Mouse (Mus musculus): ENCODE data around the gene Cngb1. TPM values are rescaled to one million over a fixed set of nuclear protein-coding genes. Genes with fewer than 3 reads are reported as not detected.

Cngb1 gene
- total RNA-seq, 2 experiments from 2014 or later, result 0.08 to 0.66 TPM

- intact Hi-C loops (cut with DNase I), result no loop called here
Observed at GRCm38 (mm10) chr8:95315350-95315749, 9.0 kb upstream of the Cngb1 start.

DNA sequence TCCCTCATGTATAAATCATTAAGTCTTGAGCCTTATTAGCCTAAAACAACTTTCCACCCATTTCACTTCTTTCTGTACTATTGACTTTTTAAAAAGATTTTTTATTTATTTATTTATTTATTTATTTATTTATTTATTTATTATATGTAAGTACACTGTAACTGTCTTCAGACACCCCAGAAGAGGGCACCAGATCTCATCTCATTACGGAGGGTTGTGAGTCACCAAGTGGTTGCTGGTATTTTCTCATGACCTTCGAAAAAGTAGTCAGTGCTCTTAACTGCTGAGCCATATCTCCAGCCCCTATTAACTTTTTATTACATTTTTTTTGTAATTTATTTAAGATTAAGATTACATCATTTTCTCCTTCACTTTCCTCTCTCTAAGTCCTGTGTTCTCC, 8.3 kb upstream of the Cngb1 start:
- no peak overlapping the region for H3K4me3 ChIP-seq
- no peak for DNase-seq
- H3K27ac ChIP-seq, result no peak overlapping the region
- intact Hi-C loops (cut with DNase I), result no loop called here
- 0 out of 2 replicates have a peak, but pooled peaks have one; percentile 16 for TF ChIP-seq CTCF (IDR thresholded peaks at IDR 0.05)

More at GRCm38 (mm10) chr8:95315350-95315749, 9.0 kb upstream of the Cngb1 start:
- no peak for TF ChIP-seq CTCF (IDR thresholded peaks at IDR 0.05)
- H3K4me3 ChIP-seq, result no peak overlapping the region
- no peak for DNase-seq
- H3K27ac ChIP-seq, result no peak overlapping the region

GRCm38 (mm10) chr8:95313857-95314256, 7.5 kb upstream of the Cngb1 start:
- no peak for DNase-seq
- intact Hi-C loops (cut with DNase I), result no loop called here

GRCm38 (mm10) chr8:95312836-95313235, 6.5 kb upstream of the Cngb1 start:
- intact Hi-C loops (cut with DNase I), result no loop called here
- peak; percentile 57 for TF ChIP-seq CTCF (IDR thresholded peaks at IDR 0.05)

More at GRCm38 (mm10) chr8:95313857-95314256, 7.5 kb upstream of the Cngb1 start:
- H3K27ac ChIP-seq, result no peak overlapping the region
- no peak for TF ChIP-seq CTCF (IDR thresholded peaks at IDR 0.05)
- H3K4me3 ChIP-seq, result no peak overlapping the region

GRCm38 (mm10) chr8:95310342-95310970, 4.1 kb upstream of the Cngb1 start, which contains the start of gene Tepp:
Tepp (plus strand) TSS chr8:95310566.
- DNase-seq, result no peak
- no peak within 1 kb of the TSS for H3K27ac ChIP-seq
- intact Hi-C loops (cut with DNase I), result no loop called here
- TF ChIP-seq CTCF (IDR thresholded peaks at IDR 0.05), result no peak
- no peak within 1 kb of the TSS for H3K4me3 ChIP-seq

More at GRCm38 (mm10) chr8:95312836-95313235, 6.5 kb upstream of the Cngb1 start:
- peak; percentile 51 for DNase-seq
- Histone ChIP-seq H3K4me3 (no peak overlapping the region), H3K27ac (no peak overlapping the region)

DNA sequence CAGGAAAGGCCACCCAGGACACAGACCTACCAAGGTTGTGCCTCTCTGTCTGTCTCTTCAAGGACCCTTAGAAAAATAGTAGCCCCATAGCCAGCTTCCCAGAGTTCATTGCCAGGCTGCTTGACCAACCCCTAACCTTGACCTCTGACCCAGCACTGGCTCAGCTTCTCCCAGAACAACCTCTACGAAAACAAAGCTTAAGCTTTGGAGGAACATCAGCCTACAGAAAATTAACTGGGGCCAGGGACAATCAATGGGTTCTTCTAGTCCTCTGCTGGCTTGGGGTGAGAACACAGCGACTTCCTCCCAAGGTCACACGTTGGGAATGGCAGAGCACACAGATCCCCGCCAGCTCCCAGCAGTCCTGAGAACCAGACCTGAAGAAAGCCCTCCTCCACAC, 859 bp downstream of the Cngb1 start:
- DNase-seq, result no peak
- intact Hi-C loops (cut with DNase I), result no loop called here
- Histone ChIP-seq H3K27ac (no peak overlapping the region), H3K4me3 (no peak overlapping the region)
- TF ChIP-seq CTCF (IDR thresholded peaks at IDR 0.05), result no peak

DNA sequence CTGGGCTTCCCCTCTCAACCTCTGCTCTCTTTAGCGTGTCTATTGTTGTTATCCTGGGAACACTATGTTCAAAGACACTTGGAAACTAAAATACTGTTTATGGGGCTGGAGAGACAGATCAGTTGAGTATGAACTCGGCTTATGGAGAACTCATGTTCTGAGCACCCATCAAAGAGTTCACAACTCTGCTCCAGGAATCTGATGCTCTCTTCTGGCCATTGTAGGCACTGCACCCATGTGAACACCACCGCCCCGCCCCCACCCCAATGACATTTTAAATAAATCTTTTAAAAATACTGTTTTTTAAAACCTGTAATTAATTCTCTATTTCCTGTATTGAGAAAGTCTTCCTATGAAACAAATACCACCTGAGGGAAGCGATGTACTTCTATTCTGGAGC, 4.0 kb downstream of the Cngb1 start:
- intact Hi-C loops (cut with DNase I), result loop anchor here (2.0 kb wide), 1 partner anchor 48 kb away; no protein-coding TSS in a partner anchor
- DNase-seq, result peak; percentile 44
- TF ChIP-seq CTCF (IDR thresholded peaks at IDR 0.05), result peak; percentile 83
- no peak overlapping the region for H3K27ac ChIP-seq
- H3K4me3 ChIP-seq, result no peak overlapping the region

GRCm38 (mm10) chr8:95293891-95294290, 12.5 kb downstream of the Cngb1 start:
- Histone ChIP-seq H3K27ac (peak overlapping the region; percentile 88), H3K4me3 (peak overlapping the region; percentile 78)
- DNase-seq, result peak; percentile 46
- intact Hi-C loops (cut with DNase I), result no loop called here
- no peak for TF ChIP-seq CTCF (IDR thresholded peaks at IDR 0.05)

DNA sequence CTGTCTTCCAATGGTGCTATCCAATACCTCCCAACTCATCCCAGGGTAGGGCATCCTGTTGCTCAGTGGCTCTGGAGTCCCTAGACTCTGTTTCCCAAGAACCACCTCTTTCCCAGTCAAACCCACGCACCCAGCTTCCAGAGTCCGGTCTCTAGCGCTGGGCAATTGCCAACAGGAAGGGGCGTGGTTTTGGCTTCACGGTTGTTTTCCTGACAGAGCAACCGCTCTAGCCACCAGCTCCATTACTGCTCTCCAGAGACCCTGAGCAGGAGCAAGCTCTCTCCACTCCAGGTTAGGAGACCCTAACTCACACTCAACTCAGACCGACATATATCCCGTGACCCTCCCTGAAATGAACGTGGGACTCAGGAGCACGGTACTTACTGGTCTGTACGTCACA, 13.2 kb downstream of the Cngb1 start:
- intact Hi-C loops (cut with DNase I), result no loop called here
- Histone ChIP-seq H3K4me3 (peak overlapping the region; percentile 78), H3K27ac (peak overlapping the region; percentile 88)
- peak; percentile 90 for DNase-seq
- no peak for TF ChIP-seq CTCF (IDR thresholded peaks at IDR 0.05)

GRCm38 (mm10) chr8:95289066-95289650, 17.2 kb downstream of the Cngb1 start:
- TF ChIP-seq CTCF (IDR thresholded peaks at IDR 0.05), result no peak
- Histone ChIP-seq H3K4me3 (no peak overlapping the region), H3K27ac (no peak overlapping the region)
- DNase-seq, result no peak
- intact Hi-C loops (cut with DNase I), result no loop called here

DNA sequence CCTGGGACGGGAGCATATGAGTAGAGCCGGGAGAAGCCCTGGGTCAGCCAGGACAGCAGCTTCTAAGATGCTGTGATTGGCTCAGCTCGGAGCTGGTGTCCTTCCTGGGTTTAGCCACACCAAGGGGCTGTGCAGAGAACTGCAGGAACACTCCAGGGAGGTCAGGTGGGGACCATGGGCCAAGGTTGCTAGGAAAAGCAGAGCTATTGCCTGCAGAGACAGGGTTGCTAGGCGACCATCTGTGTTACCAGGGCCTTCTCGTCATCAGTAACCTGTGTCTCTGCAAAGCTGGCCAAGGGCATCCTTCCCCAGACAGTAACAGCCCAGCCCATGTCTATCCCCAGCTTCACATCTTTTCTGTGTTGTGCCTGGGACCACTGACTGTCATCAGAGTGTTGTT, 24.9 kb downstream of the Cngb1 start:
- H3K27ac ChIP-seq, result no peak overlapping the region
- intact Hi-C loops (cut with DNase I), result no loop called here
- no peak overlapping the region for H3K4me3 ChIP-seq
- no peak for TF ChIP-seq CTCF (IDR thresholded peaks at IDR 0.05)
- DNase-seq, result no peak

- intact Hi-C loops (cut with DNase I), result no loop called here
- no peak for TF ChIP-seq CTCF (IDR thresholded peaks at IDR 0.05)
- no peak for DNase-seq
- Histone ChIP-seq H3K27ac (no peak overlapping the region), H3K4me3 (no peak overlapping the region)
Observed at GRCm38 (mm10) chr8:95272871-95273270, 33.5 kb downstream of the Cngb1 start.

DNA sequence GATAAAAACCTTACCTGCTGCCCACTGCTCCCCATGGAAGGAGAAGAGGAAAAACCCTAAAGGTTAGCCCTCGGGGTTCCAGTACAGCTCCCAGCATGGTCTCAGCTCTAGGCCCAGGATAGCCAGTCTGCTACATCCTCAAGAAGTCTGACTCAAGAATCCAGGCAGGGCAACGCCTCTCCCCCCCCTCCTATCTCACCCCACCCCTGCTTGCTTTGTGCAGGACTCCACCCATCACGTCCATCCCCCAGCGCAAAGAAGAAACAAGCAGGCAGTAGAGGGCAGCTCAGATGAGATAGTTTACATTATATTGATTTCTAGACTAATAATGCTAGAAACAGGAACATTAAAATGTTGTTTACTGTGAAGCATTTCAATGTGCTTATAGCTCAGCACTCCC, 34.5 kb downstream of the Cngb1 start:
- intact Hi-C loops (cut with DNase I), result no loop called here
- Histone ChIP-seq H3K4me3 (no peak overlapping the region), H3K27ac (no peak overlapping the region)
- no peak for TF ChIP-seq CTCF (IDR thresholded peaks at IDR 0.05)
- no peak for DNase-seq

DNA sequence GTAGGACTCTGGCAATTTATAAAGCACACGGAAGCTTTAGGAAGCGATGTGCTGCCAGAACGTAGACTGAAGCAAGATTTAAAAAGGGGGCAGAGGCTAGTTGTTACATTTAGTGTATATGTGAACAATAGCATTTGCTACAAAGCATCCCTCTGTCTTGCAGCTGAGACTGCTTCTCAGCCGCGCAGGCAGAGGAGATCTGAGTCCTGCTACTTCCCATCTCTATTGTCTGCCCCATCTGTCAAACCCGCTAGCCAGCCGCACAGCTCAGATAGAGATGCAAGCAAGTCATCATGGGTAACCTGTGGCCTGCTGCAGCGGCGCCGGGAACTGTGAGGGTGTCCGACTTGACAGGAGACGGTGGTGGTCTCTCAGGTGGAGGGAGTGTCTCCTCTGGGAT, 35.9 kb downstream of the Cngb1 start:
- no peak overlapping the region for H3K27ac ChIP-seq
- no peak for TF ChIP-seq CTCF (IDR thresholded peaks at IDR 0.05)
- intact Hi-C loops (cut with DNase I), result no loop called here
- no peak overlapping the region for H3K4me3 ChIP-seq
- no peak for DNase-seq
